Comparison of ENCODE assay signal across 9 mouse cellular contexts in genomic region chr10:8756604-8757354, GRCm38 (mm10).
DNase-seq lines count a peak whose midpoint lies in the region; ATAC-seq lines count a peak whose summit lies in the region.
"Had no signal": no experiment of that assay in that cellular context is flagged by ENCODE, and none has a peak within 500 bp of the region (broad histone marks: within the 10 kb centered on the region; RNA-seq: fewer than 3 reads in every experiment).

No protein-coding gene starts in this region.

- WGBS in lung, embryonic 15.5 days: 47% methylated on average over 11 of the region's 11 CpGs
- 68% methylated on average over 11 of the region's 11 CpGs for WGBS in limb, embryonic 12.5 days
- WGBS in stomach, embryonic 15.5 days: 52% methylated on average over 11 of the region's 11 CpGs

- peak overlapping the region; percentile 83 for H3K27ac ChIP-seq in lung, embryonic 15.5 days
- peak overlapping the region; percentile 80 for H3K27ac ChIP-seq in limb, embryonic 12.5 days
- H3K27ac ChIP-seq in stomach, embryonic 15.5 days: peak overlapping the region; percentile 91

- H3K4me2 ChIP-seq in lung, embryonic 15.5 days: peak overlapping the region; percentile 39
- H3K4me2 ChIP-seq in limb, embryonic 12.5 days: peak overlapping the region; percentile 47
- H3K4me2 ChIP-seq in stomach, embryonic 15.5 days: peak overlapping the region; percentile 37

- no peaks in the 10 kb centered on the region for H3K9me3 ChIP-seq in lung, embryonic 15.5 days
- no peaks in the 10 kb centered on the region for H3K9me3 ChIP-seq in limb, embryonic 12.5 days
- H3K9me3 ChIP-seq in stomach, embryonic 15.5 days: no peaks in the 10 kb centered on the region

- DNase-seq in adrenal gland, postnatal 10 days: peak; percentile 50
- no peak for DNase-seq in adrenal gland, postnatal 4 days (ENCODE audit: low spot score in 2 of 2)
- DNase-seq in lung, postnatal 36 days: no peak
- no peak for DNase-seq in thymus, postnatal 10 days (ENCODE audit: low spot score in 2 of 2)
- DNase-seq in left cerebral cortex, postnatal 14 days (ENCODE audit: low spot score in 2 of 2): no peak

- H3K9ac ChIP-seq in lung, embryonic 15.5 days: no peak overlapping the region
- H3K9ac ChIP-seq in limb, embryonic 12.5 days (replicated peaks): no peak overlapping the region
- H3K9ac ChIP-seq in stomach, embryonic 15.5 days: no peak overlapping the region

- intact Hi-C loops in left cerebral cortex, postnatal 14 days (cut with DNase I): no loop called here

- no peak for ATAC-seq in lung, embryonic 15.5 days (ENCODE audit: borderline replicate concordance, extremely low read depth, low FRiP score, low TSS enrichment)
- ATAC-seq in limb, embryonic 12.5 days (ENCODE audit: insufficient number of reproducible peaks, insufficient read depth, low FRiP score, low TSS enrichment, low read depth): no peak
- ATAC-seq in stomach, embryonic 15.5 days (ENCODE audit: insufficient read depth, low FRiP score, low read depth): no peak

- peaks cover 55% of the 10 kb centered on the region for H3K4me1 ChIP-seq in lung, embryonic 15.5 days
- H3K4me1 ChIP-seq in limb, embryonic 12.5 days (replicated peaks): peaks cover 56% of the 10 kb centered on the region
- H3K4me1 ChIP-seq in stomach, embryonic 15.5 days: peaks cover 11% of the 10 kb centered on the region; the same call in 1 of the 2 replicates

- H3K4me3 ChIP-seq in lung, embryonic 15.5 days: no peak overlapping the region
- H3K4me3 ChIP-seq in limb, embryonic 12.5 days (replicated peaks): no peak overlapping the region
- H3K4me3 ChIP-seq in stomach, embryonic 15.5 days (replicated peaks): peak overlapping the region; percentile 7; the same call in 1 of the 2 replicates
- H3K4me3 ChIP-seq: myocyte had no signal

- H3K27me3 ChIP-seq in lung, embryonic 15.5 days: no peaks in the 10 kb centered on the region
- H3K27me3 ChIP-seq in limb, embryonic 12.5 days: no peaks in the 10 kb centered on the region
- no peaks in the 10 kb centered on the region for H3K27me3 ChIP-seq in stomach, embryonic 15.5 days (replicated peaks)

- no peaks in the 10 kb centered on the region for H3K36me3 ChIP-seq in lung, embryonic 15.5 days
- H3K36me3 ChIP-seq in limb, embryonic 12.5 days: peaks cover 20% of the 10 kb centered on the region; the same call in 1 of the 2 replicates
- no peaks in the 10 kb centered on the region; the same call in none of the 2 replicates for H3K36me3 ChIP-seq in stomach, embryonic 15.5 days
